Mouse (Mus musculus): ENCODE results near the gene Btn2a2. TPM values are rescaled to one million over a fixed set of nuclear protein-coding genes. Genes with fewer than 3 reads are reported as not detected.

Btn2a2 gene
- polyA plus RNA-seq, 1 experiment, result not detected

DNA sequence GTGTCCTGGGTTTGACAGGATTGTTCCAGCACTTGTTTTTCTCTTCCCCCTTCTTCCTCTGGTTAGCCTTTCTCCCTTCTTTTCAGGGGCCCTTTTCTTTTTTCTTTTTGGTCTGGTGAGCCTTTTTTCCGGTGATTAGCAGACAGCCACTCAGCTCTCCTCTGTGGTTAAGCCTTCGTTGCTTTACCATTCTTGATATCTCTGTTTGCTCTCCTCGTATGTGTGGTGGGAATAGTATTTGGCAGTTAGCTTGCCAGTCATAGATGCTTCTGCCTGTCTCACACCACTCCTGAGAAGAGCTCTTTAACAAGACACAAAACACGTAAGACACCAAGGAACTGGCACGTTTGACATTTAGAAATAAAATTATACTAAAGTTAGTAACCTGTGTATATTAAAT, 44.2 kb downstream of the Btn2a2 start:
- 62% methylated on average over 5 of the region's 5 CpGs for WGBS
- no peak overlapping the region for H3K4me3 ChIP-seq (replicated peaks; ENCODE audit: extremely low read depth, low read depth, low read length)

DNA sequence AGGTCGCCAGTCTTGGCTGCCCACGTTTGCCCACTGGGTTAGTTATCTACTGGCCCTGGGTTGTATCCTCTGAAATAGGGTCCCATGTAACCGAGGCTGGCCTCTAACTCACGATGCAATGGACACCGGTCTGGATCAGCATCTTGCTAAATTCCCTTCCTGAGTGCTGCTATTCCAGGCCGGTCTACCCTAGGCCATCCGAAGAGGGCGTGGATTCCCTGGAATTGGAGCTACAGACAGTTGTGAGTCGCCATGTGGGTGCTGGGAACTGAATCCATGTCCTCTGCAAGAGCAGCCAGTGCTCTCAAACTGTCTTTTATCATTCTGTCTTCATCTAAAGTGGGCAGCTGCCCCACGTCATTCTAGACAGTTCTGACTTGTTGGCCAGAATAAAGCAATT, 48.8 kb downstream of the Btn2a2 start:
- Histone ChIP-seq H3K4me1 (ENCODE audit: control insufficient read depth, insufficient read depth, low read length) (no peaks in the 10 kb centered on the region), H3K4me3 (replicated peaks; ENCODE audit: extremely low read depth, low read depth, low read length) (no peak overlapping the region)
- DNase-seq, result no peak
- 77% methylated on average over 10 of the region's 10 CpGs for WGBS
- TF ChIP-seq CTCF (IDR thresholded peaks at IDR 0.05; ENCODE audit: insufficient read depth, low read length), result no peak
- TF ChIP-seq POLR2A (IDR thresholded peaks at IDR 0.05; ENCODE audit: borderline replicate concordance, extremely low read depth, low read depth, low read length), result no peak

More for the DNA sequence above, 44.2 kb downstream of the Btn2a2 start:
- no peak for DNase-seq
- TF ChIP-seq CTCF (IDR thresholded peaks at IDR 0.05; ENCODE audit: insufficient read depth, low read length) (no peak), POLR2A (IDR thresholded peaks at IDR 0.05; ENCODE audit: borderline replicate concordance, extremely low read depth, low read depth, low read length) (no peak)
- no peaks in the 10 kb centered on the region for H3K4me1 ChIP-seq (ENCODE audit: control insufficient read depth, insufficient read depth, low read length)

DNA sequence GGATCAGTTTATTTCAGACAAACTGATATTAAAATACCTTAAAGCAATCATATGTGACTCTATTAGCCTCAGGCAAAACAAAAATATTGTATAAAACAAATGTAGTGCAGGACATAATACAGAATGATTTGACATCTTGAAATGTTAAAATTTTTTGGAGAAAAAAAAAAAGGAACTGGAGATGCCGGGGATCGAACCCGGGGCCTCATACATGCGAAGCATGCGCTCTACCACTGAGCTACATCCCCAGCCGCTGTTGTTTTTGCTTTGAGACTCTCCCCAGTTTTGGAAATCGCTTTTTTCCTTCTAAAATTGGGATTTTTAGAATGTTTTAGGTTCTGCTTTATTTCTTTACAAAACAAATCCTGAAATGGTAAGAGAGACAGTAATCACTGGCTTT, 50.1 kb downstream of the Btn2a2 start:
- Histone ChIP-seq H3K4me3 (replicated peaks; ENCODE audit: extremely low read depth, low read depth, low read length) (peak overlapping the region; percentile 58), H3K4me1 (ENCODE audit: control insufficient read depth, insufficient read depth, low read length) (no peaks in the 10 kb centered on the region)
- DNase-seq, result peak; percentile 25
- TF ChIP-seq POLR2A (IDR thresholded peaks at IDR 0.05; ENCODE audit: borderline replicate concordance, extremely low read depth, low read depth, low read length) (no peak), CTCF (IDR thresholded peaks at IDR 0.05; ENCODE audit: insufficient read depth, low read length) (no peak)
- 2% methylated on average over 7 of the region's 7 CpGs for WGBS

DNA sequence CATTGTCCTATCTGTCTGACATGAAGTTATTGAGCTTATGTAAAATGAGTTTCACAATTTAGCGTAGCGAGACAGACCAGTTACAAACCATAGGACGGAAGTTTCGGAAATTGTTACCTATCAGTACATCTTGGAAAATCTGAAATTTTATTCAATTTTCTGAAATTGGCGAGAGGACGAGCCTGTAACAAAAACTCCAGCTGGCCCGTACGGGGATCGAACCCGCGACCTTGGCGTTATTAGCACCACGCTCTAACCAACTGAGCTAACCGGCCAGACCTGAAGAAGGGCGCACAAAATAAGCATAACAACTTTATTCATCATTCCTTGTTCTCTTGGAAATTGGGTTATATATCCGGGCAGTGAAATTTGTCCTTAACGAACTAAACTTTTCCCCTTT, 50.7 kb downstream of the Btn2a2 start:
- no peak for TF ChIP-seq POLR2A (IDR thresholded peaks at IDR 0.05; ENCODE audit: borderline replicate concordance, extremely low read depth, low read depth, low read length)
- TF ChIP-seq CTCF (IDR thresholded peaks at IDR 0.05; ENCODE audit: insufficient read depth, low read length), result no peak
- DNase-seq, result peak; percentile 86
- under 1% methylated on average over 17 of the region's 17 CpGs for WGBS
- peak overlapping the region; percentile 90 for H3K4me3 ChIP-seq (replicated peaks; ENCODE audit: extremely low read depth, low read depth, low read length)
- 0 out of 2 replicates have a peak, but pooled peaks cover 2% of the 10 kb centered on the region for H3K4me1 ChIP-seq (ENCODE audit: control insufficient read depth, insufficient read depth, low read length)

DNA sequence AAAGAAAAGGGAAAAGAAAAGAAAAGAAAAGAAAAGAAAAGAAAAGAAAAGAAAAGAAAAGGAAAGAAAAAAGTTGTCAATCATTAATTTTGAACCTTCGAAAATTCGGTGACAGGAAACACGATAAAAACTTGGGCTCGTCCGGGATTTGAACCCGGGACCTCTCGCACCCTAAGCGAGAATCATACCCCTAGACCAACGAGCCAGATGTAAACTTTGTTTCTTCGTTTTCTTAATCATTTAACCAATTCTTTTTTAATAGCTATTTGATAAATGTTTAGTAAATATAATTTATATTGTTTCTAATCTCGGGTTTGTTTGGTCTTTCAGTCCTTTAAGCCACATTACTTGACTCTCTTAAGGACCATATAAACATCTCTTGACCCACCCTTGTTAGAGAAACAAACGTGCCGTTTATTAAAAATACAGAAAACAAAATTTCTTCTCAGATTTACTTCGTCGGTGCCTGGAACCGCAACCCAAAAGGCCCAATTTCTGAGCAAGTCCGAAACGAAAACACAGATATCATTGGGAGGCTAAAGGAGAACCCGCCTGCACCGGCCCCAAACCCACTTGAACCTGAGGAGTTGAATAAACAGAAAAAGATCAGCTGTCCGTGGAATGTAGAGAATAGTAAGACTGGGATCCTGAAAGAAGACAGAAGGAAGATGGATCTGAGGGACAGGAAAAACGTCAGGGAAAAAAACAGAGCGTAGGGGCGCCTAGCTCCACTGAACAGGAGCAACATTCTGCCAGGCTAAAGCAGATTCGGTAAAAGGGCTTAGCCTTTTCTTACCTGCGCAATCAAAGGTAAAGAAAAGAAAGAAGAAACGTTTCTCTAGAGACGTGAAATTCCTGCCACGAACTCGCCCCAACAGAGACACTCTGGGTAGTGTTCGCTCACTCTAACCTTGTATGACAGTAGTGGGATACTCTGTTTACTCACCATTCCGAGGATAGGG, 51.5 kb downstream of the Btn2a2 start:
- TF ChIP-seq POLR2A (IDR thresholded peaks at IDR 0.05; ENCODE audit: borderline replicate concordance, extremely low read depth, low read depth, low read length), result no peak
- no peak for TF ChIP-seq CTCF (IDR thresholded peaks at IDR 0.05; ENCODE audit: insufficient read depth, low read length)
- DNase-seq, result peak; percentile 55
- 0 out of 2 replicates have a peak, but pooled peaks cover 2% of the 10 kb centered on the region for H3K4me1 ChIP-seq (ENCODE audit: control insufficient read depth, insufficient read depth, low read length)
- peak overlapping the region; percentile 90 for H3K4me3 ChIP-seq (replicated peaks; ENCODE audit: extremely low read depth, low read depth, low read length)
- WGBS, result 1% methylated on average over 32 of the region's 32 CpGs

DNA sequence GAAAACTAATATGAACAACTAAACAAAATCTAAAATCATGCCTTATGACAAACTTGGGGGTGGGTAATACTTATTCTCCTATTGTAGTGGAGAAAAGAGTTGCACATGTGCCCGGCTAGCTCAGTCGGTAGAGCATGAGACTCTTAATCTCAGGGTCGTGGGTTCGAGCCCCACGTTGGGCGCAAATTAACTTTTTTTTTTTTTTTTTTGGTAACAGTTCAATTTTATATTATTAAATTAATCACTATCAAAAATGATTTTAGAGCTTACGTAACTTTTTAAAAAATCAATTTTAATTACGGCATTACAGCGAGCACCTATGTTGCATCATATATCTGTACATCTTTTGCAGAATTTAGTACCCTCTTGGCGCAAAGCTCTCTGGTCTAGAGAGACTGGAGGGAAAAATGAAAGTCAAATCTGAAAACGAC, 52.4 kb downstream of the Btn2a2 start:
- WGBS, result 3% methylated on average over 11 of the region's 11 CpGs
- Histone ChIP-seq H3K4me1 (ENCODE audit: control insufficient read depth, insufficient read depth, low read length) (0 out of 2 replicates have a peak, but pooled peaks cover 2% of the 10 kb centered on the region), H3K4me3 (replicated peaks; ENCODE audit: extremely low read depth, low read depth, low read length) (no peak overlapping the region)
- no peak for DNase-seq
- no peak for TF ChIP-seq CTCF (IDR thresholded peaks at IDR 0.05; ENCODE audit: insufficient read depth, low read length)
- no peak for TF ChIP-seq POLR2A (IDR thresholded peaks at IDR 0.05; ENCODE audit: borderline replicate concordance, extremely low read depth, low read depth, low read length)

DNA sequence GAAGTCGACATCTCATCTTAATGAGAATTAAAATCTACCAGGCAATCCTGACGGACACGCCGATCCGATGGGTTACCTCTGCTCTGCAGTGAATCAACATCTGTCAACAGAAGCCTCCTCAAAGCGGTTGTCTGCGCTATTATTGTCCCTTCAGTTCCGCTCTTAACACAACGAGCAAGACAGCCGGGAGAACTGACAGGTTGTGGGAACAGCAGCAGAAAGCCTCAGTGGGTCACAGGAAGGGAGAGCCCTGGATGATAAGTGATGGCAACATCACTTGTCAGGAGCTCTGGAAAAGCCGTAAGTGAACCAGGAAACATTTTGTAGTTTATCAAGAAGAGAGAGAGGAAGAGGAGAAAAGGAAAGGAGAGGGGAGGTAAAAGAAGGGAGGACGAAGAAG, 53.0 kb downstream of the Btn2a2 start:
- TF ChIP-seq POLR2A (IDR thresholded peaks at IDR 0.05; ENCODE audit: borderline replicate concordance, extremely low read depth, low read depth, low read length), result no peak
- TF ChIP-seq CTCF (IDR thresholded peaks at IDR 0.05; ENCODE audit: insufficient read depth, low read length), result no peak
- DNase-seq, result no peak
- H3K4me1 ChIP-seq (ENCODE audit: control insufficient read depth, insufficient read depth, low read length), result 0 out of 2 replicates have a peak, but pooled peaks cover 2% of the 10 kb centered on the region
- no peak overlapping the region for H3K4me3 ChIP-seq (replicated peaks; ENCODE audit: extremely low read depth, low read depth, low read length)
- WGBS, result 7% methylated on average over 12 of the region's 12 CpGs

DNA sequence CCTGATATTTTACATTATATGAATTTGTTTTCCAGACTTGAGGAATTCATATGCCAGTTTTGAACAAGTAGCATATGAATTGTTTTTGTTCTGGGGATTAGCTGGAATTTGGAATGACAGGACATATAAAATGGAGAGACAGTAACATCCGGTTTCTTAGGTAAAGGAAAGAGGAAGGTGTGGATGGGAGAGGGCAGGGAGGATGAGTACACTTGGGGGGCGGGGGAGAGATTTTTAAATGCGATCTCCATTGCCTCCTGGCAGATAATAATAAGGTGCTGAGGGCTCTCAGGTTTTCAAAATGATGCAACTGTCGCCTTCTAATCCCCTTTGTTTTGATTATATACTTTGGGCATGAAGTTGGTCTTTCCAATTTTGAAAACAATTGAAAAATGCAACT, 53.4 kb downstream of the Btn2a2 start:
- TF ChIP-seq CTCF (IDR thresholded peaks at IDR 0.05; ENCODE audit: insufficient read depth, low read length) (no peak), POLR2A (IDR thresholded peaks at IDR 0.05; ENCODE audit: borderline replicate concordance, extremely low read depth, low read depth, low read length) (no peak)
- no peak for DNase-seq
- Histone ChIP-seq H3K4me1 (ENCODE audit: control insufficient read depth, insufficient read depth, low read length) (0 out of 2 replicates have a peak, but pooled peaks cover 2% of the 10 kb centered on the region), H3K4me3 (replicated peaks; ENCODE audit: extremely low read depth, low read depth, low read length) (no peak overlapping the region)
- 50% methylated on average over 4 of the region's 4 CpGs for WGBS

DNA sequence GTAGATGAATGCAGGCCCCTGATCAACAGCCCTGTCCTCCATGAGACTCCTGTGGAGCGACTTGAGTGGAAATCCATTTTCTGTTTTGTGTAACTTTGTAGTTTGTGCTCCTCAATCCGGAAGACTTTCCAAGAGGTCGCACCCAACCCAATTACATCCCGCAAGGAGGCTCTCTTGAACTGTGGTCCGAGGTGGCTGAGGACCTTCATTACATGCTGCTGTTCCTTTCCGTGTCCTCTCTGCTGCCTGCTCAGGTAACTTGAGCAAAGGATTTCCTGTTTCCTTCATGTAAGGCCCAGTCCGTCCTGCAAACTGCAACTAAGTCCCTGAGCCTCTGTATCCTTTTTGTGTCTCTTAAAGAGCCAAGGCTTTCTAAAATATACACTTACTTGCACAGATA, 54.2 kb downstream of the Btn2a2 start:
- Histone ChIP-seq H3K4me1 (ENCODE audit: control insufficient read depth, insufficient read depth, low read length) (peaks cover 5% of the 10 kb centered on the region; the same call in 1 of the 2 replicates), H3K4me3 (replicated peaks; ENCODE audit: extremely low read depth, low read depth, low read length) (no peak overlapping the region)
- whole genome bisulfite sequencing, result 56% methylated on average over 7 of the region's 7 CpGs
- no peak for DNase-seq
- TF ChIP-seq CTCF (IDR thresholded peaks at IDR 0.05; ENCODE audit: insufficient read depth, low read length), result no peak
- no peak for TF ChIP-seq POLR2A (IDR thresholded peaks at IDR 0.05; ENCODE audit: borderline replicate concordance, extremely low read depth, low read depth, low read length)

Data from lung, adult 2 months (tissue).